Mouse (Mus musculus) embryonic fibroblast, embryonic 13.5 days (primary cell): ENCODE results near the gene Plk3.

ENCODE experiments used
- CTCF ChIP-seq: IDR thresholded peaks from 2 replicates; pipeline ENCODE4 v1.5.1; 2011; ENCODE audit warnings: mild to moderate bottlenecking, control low read depth, low read length, moderate library complexity, borderline replicate concordance; ENCODE audit not compliant: insufficient read depth
- POLR2A ChIP-seq: IDR thresholded peaks from 2 replicates; pipeline ENCODE4 v1.6.1; 2011; ENCODE audit warnings: low read depth, mild to moderate bottlenecking, control low read depth, low read length, moderate library complexity

DNA sequence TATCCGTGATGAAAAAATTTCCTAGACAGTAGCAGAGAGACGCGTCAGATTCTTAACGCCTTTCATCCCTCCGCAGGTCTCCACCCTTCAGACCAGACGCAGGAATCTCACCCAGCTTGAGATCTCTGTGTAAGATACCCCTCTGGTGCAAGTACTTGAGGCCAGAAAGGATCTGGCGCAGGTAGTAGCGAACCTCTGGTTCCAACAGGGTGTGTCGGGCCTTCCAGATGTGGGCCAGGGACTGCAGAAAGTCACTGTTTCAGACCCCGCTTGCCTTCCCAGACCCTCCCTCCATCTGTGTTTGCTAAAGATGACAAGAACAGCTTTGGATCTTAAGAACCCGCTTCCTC lies 994 bp downstream of the Plk3 start:
- TF ChIP-seq POLR2A (no peak), CTCF (no peak)
